Mouse (Mus musculus) kidney, embryonic 14.5 days (tissue): Measurements from ENCODE around the gene Bcl7a. TPM values are rescaled to one million over a fixed set of nuclear protein-coding genes. Genes with fewer than 3 reads are reported as not detected.

Experiments used
- ATAC-seq: fragments of 200-750 bp; cut with Nextera tagmentation; 2 replicates; pipeline ENCODE4 v1.8.0; 2017; ENCODE audit warnings: moderate number of reproducible peaks, mild to moderate bottlenecking, moderate TSS enrichment, moderate library complexity; ENCODE audit not compliant: low FRiP score, low TSS enrichment
- H3K27ac ChIP-seq: fragments of 300-500 bp; sonication (generic); 2 replicates; pipeline ENCODE4 v1.5.1; 2014; ENCODE audit warnings: low read depth, mild to moderate bottlenecking, low read length, moderate library complexity, mixed read lengths
- H3K27me3 ChIP-seq: fragments of 300-500 bp; sonication (generic); 2 replicates; pipeline ENCODE4 v1.6.1; 2014; ENCODE audit warnings: mild to moderate bottlenecking, low read length; ENCODE audit not compliant: control insufficient read depth, insufficient read depth
- H3K36me3 ChIP-seq: fragments of 300-500 bp; sonication (generic); 2 replicates; pipeline ENCODE4 v1.6.1; 2014; ENCODE audit warnings: low read length, mixed read lengths; ENCODE audit not compliant: control insufficient read depth, insufficient read depth
- H3K4me1 ChIP-seq: fragments of 300-500 bp; sonication (generic); 2 replicates; pipeline ENCODE4 v1.6.1; 2014; ENCODE audit warnings: low read length, mixed read lengths; ENCODE audit not compliant: control insufficient read depth, insufficient read depth
- H3K4me2 ChIP-seq: fragments of 300-500 bp; sonication (generic); replicated peaks from 2 replicates; pipeline ENCODE4 v1.6.1; 2014; ENCODE audit warnings: low read depth, mild to moderate bottlenecking, low read length
- H3K4me3 ChIP-seq: fragments of 300-500 bp; sonication (generic); 2 replicates; pipeline ENCODE4 v1.5.1; 2014; ENCODE audit warnings: mild to moderate bottlenecking, low read length
- H3K9ac ChIP-seq: fragments of 300-500 bp; sonication (generic); 2 replicates; pipeline ENCODE4 v1.6.1; 2014; ENCODE audit warnings: low read depth, mild to moderate bottlenecking, low read length, moderate library complexity
- H3K9me3 ChIP-seq: fragments of 300-500 bp; sonication (generic); 2 replicates; pipeline ENCODE4 v1.6.1; 2016; ENCODE audit warnings: low read length; ENCODE audit not compliant: control insufficient read depth
- WGBS: fragments of 180-500 bp; shearing (Covaris S2); extraction: QIAGEN DNeasy Blood & Tissue Kit; methylation state at CpG from one replicate; pipeline ENCODE4 v1.1.7; 2014; 5-methylcytosine and 5-hydroxymethylcytosine counted together
- polyA plus RNA-seq: library from polyadenylated mRNA; unstranded; fragments of >200 nt; fragmentation: Nextera tagmentation; extraction: Ambion mirVana; gene quantifications from 2 replicates; pipeline ENCODE4 v1.2.1, GENCODE M21; 2014

Gene Bcl7a
- polyA plus RNA-seq, 1 experiment from 2014 or later: 43.2 TPM

GRCm38 (mm10) chr5:123416566-123417518 lies 73.2 kb downstream of the Bcl7a start:
- Histone ChIP-seq H3K4me3 (no peak overlapping the region), H3K27ac (no peak overlapping the region), H3K27me3 (no peaks in the 10 kb centered on the region), H3K9me3 (no peaks in the 10 kb centered on the region), H3K4me1 (no peaks in the 10 kb centered on the region), H3K36me3 (no peaks in the 10 kb centered on the region), H3K9ac (no peak overlapping the region), H3K4me2 (no peak overlapping the region)
- 71% methylated on average over 8 of the region's 8 CpGs for WGBS
- no peak for ATAC-seq

- Histone ChIP-seq H3K4me3 (no peak overlapping the region), H3K4me1 (no peaks in the 10 kb centered on the region), H3K27me3 (no peaks in the 10 kb centered on the region), H3K27ac (no peak overlapping the region), H3K9ac (no peak overlapping the region), H3K4me2 (no peak overlapping the region), H3K9me3 (peaks cover 7% of the 10 kb centered on the region; the same call in 1 of the 2 replicates), H3K36me3 (no peaks in the 10 kb centered on the region)
- WGBS: 71% methylated on average over 2 of the region's 2 CpGs
- no peak for ATAC-seq
Observed at GRCm38 (mm10) chr5:123423885-123424284, 80.3 kb downstream of the Bcl7a start.

Other genes with a start within 250 kb of the Bcl7a start
- 2.0 and 3.2 TPM in 2 replicates for gene Rhof, start 211.1 kb upstream of the Bcl7a start, polyA plus RNA-seq
- 16.6 and 16.7 TPM in 2 replicates for gene Setd1b, start 201.6 kb upstream of the Bcl7a start, polyA plus RNA-seq
- 73.9 and 79.4 TPM in 2 replicates for gene Psmd9, start 174.4 kb upstream of the Bcl7a start, polyA plus RNA-seq
- not detected in 2 replicates for gene Hpd, start 161.1 kb upstream of the Bcl7a start, polyA plus RNA-seq
- gene Wdr66, start 91.7 kb upstream of the Bcl7a start, polyA plus RNA-seq: 2.2 and 2.7 TPM in 2 replicates
- gene Mlxip, start 51.0 kb downstream of the Bcl7a start, polyA plus RNA-seq: 13.4 and 26.6 TPM in 2 replicates
- not detected in 2 replicates for gene Lrrc43, start 145.5 kb downstream of the Bcl7a start, polyA plus RNA-seq
- gene Il31, start 145.7 kb downstream of the Bcl7a start, polyA plus RNA-seq: not detected in 2 replicates
- 1.0 TPM in 1 of 2 replicates, not detected in the other for gene B3gnt4, start 166.6 kb downstream of the Bcl7a start, polyA plus RNA-seq
- 113 and 118 TPM in 2 replicates for gene Diablo, start 180.3 kb downstream of the Bcl7a start, polyA plus RNA-seq
- 0.34 and 0.49 TPM in 2 replicates for gene Gm49027, start 181.7 kb downstream of the Bcl7a start, polyA plus RNA-seq
- gene Vps33a, start 229.2 kb downstream of the Bcl7a start, polyA plus RNA-seq: 17.1 and 34.5 TPM in 2 replicates